Mouse (Mus musculus): Measurements from ENCODE around the gene Pnma5. TPM values are rescaled to one million over a fixed set of nuclear protein-coding genes. Genes with fewer than 3 reads are reported as not detected.
"Not testable (repeated sequence)": the region's sequence is repeated elsewhere in the genome, so short reads cannot be mapped to it uniquely, and the experiment has no call there.

Gene Pnma5
- under 1 TPM; 0.24 to 0.32 TPM for total RNA-seq (2021)
- not detected in 2 replicates for polyA plus RNA-seq (2012; rRNA removed)
- long read RNA-seq, result 0 reads

GRCm38 (mm10) chrX:73037003-73037402 is at the start of gene Pnma5:
TSS of gene Pnma5 (minus strand) at chrX:73037103.
- no peak for DNase-seq

DNA sequence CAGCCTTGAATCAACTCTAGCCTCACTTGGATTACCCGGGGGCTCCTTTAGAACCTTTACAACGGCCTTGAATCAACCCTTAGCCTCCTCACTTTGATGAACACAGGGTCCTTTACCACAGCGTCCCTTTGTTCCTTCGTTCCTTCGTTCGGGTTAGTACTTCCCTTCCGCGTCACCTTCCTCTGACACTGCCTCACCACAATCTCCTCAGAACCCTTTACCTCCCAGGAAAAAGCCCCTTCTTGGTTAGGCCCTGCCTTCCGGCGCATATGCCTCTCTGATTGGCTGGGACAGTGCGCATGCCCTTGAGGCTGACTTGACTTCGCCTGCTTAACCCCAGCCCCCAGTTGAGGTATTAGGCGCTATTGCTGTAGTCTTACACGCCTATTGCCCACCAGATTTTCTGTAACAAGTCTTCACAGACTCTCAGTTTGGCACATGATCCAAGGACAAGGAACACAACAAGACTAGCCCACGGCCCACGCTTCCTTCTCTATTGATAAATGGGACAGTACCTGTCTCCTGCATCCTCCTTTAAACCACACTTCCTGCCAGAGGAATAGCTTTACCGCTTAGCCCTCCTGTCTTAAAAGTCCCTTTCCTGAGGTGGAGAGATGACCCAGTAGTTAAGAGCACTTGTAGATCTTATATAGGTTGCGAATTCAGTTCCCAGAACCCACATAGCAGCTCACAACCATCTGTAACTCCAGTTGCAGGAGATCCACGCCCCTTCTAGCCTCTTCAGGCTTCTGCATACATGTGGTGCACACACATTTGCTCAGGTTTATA is 45.6 kb upstream of the Pnma5 start, which contains the start of gene Xlr4a:
TSS of gene Xlr4a (minus strand) at position 212 of the 789 bp plus-strand sequence.
- not testable (repeated sequence) for DNase-seq

GRCm38 (mm10) chrX:73066765-73067312 is 29.9 kb upstream of the Pnma5 start:
- not testable (repeated sequence) for DNase-seq

- DNase-seq, result no peak
Measured at GRCm38 (mm10) chrX:73064415-73064793, 27.5 kb upstream of the Pnma5 start, which contains the start of gene Pnma3. TSS of gene Pnma3 (plus strand) at chrX:73064787.

- no peak for DNase-seq
Measured at GRCm38 (mm10) chrX:73063512-73064414, 26.9 kb upstream of the Pnma5 start.

DNA sequence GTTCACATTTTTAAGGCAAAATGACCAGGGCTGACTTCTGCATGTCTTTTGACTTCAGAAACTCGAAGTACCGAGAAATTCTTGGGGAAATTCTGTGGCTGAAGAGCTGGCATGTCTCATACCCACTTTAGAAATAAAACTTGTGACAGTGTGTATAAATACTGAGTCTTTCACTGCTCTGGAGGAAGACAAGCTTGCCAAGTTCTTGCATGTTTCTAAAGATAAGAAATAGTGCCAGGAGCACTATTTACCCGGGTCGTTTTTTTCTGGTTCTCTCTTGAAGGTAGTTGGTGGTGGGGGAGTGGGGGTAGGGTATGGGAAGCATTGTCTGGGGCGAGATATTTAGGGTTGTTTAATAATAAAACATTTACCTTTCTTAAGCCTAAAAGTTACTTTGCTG is 25.4 kb upstream of the Pnma5 start:
- no peak for DNase-seq

GRCm38 (mm10) chrX:73061528-73061927 is 24.6 kb upstream of the Pnma5 start:
- no peak for DNase-seq

- peak; percentile 92 for DNase-seq
Measured at GRCm38 (mm10) chrX:73053860-73054563, 17.1 kb upstream of the Pnma5 start.

GRCm38 (mm10) chrX:73039666-73040065 is 2.8 kb upstream of the Pnma5 start:
- no peak for DNase-seq

- no peak for DNase-seq
Measured at GRCm38 (mm10) chrX:73038831-73039230, 1.9 kb upstream of the Pnma5 start.

GRCm38 (mm10) chrX:73012846-73013245 is 24.1 kb downstream of the Pnma5 start:
- no peak for DNase-seq

GRCm38 (mm10) chrX:73007597-73008479 is 29.1 kb downstream of the Pnma5 start:
- peak; percentile 94 for DNase-seq

DNA sequence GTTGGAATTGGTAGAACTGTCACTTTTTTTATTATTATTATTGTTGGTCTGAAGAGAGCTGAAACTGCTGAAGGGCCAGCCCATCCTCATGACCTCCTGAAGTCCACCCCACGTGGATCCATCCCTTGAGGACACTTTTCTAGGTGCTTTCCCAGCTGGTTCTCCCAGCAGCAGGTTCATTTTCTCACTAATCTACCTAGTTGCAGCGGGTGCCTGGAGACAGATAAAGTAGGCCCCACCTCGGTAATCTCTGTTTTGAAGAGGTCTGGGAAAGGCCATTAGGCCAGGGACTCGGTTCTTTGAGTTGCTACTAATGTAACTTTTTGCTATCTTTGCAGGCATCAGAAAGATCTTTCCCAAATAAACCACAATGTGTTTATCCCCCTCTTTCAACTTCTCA is 31.2 kb downstream of the Pnma5 start:
- no peak for DNase-seq

- no peak for DNase-seq
Measured at GRCm38 (mm10) chrX:73003110-73003509, 33.8 kb downstream of the Pnma5 start.

DNA sequence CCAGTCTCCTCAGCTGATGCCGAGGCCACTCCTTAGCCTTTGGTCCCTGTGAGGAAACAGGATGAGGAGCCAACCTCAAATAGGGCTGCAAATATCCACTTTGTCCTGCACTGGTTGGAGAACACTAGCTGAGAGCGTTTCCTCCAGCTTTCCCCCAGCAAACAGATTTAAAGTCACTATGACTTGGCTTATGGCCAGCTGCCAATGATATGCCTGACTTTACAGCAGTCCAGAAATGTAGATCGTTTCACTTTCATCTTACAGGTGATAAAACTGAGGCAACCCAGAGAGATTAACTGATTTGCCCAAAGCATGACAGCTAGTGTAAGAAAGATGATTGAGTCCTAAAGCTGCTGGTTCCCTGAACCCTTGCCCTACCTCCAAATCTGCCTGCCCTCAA is 41.4 kb downstream of the Pnma5 start:
- DNase-seq, result no peak

GRCm38 (mm10) chrX:72992291-72992919 is 44.5 kb downstream of the Pnma5 start:
- DNase-seq, result no peak

GRCm38 (mm10) chrX:72990581-72990980 is 46.3 kb downstream of the Pnma5 start:
- DNase-seq, result peak; percentile 43

DNA sequence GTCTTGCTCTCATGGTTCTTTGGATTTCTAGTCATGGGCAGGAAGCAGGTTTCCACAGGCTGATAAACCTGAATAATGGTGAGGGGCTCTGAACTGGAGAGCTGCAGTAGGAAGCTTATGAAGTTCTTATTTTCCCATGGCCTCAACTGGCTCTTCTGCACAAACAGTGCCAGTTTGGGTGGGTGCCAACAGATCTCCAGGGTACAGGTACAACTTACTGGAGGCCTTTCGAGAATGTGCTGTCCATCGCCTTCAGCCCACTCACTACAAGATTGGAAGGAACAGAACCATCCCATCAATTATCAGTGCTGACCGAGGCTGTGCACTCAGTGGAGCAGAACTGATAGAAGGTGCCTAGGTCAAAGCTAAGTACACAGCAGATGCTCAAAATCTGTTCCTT is 48.5 kb downstream of the Pnma5 start:
- DNase-seq, result no peak

GRCm38 (mm10) chrX:72987520-72987905 is 49.4 kb downstream of the Pnma5 start:
- DNase-seq, result no peak

DNA sequence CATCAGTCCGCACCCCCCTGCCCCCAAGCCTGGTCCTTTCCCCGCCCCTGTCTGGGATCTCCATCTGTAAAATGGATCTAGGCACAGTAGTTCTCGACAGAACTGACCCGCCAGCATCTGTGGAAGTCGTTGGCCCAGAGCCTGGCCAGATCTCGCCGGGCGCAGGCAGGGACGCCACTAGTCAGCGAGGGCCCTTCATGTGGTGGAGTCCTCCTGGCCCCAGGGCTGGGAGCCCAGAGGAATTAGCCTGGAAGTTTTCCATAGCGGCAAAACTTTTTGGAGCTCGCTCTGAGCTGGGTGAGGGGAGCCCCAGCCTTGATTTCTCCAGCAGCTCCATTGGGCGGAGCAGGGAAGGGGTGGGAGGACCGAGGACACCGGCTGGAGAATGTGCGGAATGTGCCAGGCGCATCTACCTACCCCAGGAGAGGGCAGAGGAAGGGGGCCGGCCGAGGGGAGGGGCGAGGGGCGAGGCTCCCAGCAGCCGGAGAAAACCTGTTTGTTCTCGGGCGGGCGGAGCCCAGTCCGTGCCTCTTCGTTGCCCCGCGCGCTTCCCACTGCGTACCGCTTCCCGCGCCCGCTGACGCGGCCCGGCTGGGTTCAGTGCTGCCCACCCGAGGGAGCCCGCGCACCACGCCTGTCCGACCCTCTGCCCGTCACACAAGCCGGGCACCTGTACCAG is 49.9 kb downstream of the Pnma5 start, which contains the start of gene Zfp185:
TSS of gene Zfp185 (plus strand) at position 499 of the 679 bp plus-strand sequence.
- peak; percentile 59 for DNase-seq
